Mouse (Mus musculus) liver, embryonic 14.5 days (tissue): ENCODE results near the gene Cd274. TPM values are rescaled to one million over a fixed set of nuclear protein-coding genes. Genes with fewer than 3 reads are reported as not detected.

Source experiments
- ATAC-seq: fragments of 200-750 bp; cut with Nextera tagmentation; 2 replicates; pipeline ENCODE4 v1.8.0; 2017; ENCODE audit warnings: moderate number of reproducible peaks, mild to moderate bottlenecking, moderate library complexity; ENCODE audit not compliant: insufficient read depth
- DNase-seq, 3 experiments: peaks; one replicate each; pipeline ENCODE4 v3.0.0-alpha.2; 2012 to 2013; ENCODE audit warnings: low read depth in 3 of 3, low spot score in 3 of 3
- H3K27ac ChIP-seq: fragments of 300-500 bp; sonication (generic); 2 replicates; pipeline ENCODE4 v1.5.1; 2014; ENCODE audit warnings: moderate library complexity, mild to moderate bottlenecking, control low read depth, inconsistent platforms
- H3K27me3 ChIP-seq: fragments of 300-500 bp; sonication (generic); 2 replicates; pipeline ENCODE4 v1.6.1; 2014; ENCODE audit warnings: mild to moderate bottlenecking, low read length, moderate library complexity; ENCODE audit not compliant: control insufficient read depth, insufficient read depth
- H3K36me3 ChIP-seq: fragments of 300-500 bp; sonication (generic); replicated peaks from 2 replicates; pipeline ENCODE4 v1.6.1; 2014; ENCODE audit warnings: low read depth; ENCODE audit not compliant: control insufficient read depth, insufficient read depth
- H3K4me1 ChIP-seq, 2 experiments: fragments of 200-500 bp in 1 of 2; fragments of 300-500 bp in 1 of 2; sonication (generic) in 1 of 2; replicated peaks; 2 replicates each; pipeline ENCODE4 v1.6.1; 2012 to 2014; ENCODE audit warnings: antibody characterized with exemption in 1 of 2, inconsistent platforms in 1 of 2, low read length in 1 of 2; ENCODE audit not compliant: control insufficient read depth in 2 of 2, insufficient read depth in 2 of 2
- H3K4me2 ChIP-seq: fragments of 300-500 bp; sonication (generic); 2 replicates; pipeline ENCODE4 v1.6.1; 2014; ENCODE audit warnings: low read depth, mild to moderate bottlenecking, control low read depth, moderate library complexity
- H3K4me3 ChIP-seq, 2 experiments: fragments of 200-500 bp in 1 of 2; fragments of 300-500 bp in 1 of 2; sonication (generic) in 1 of 2; 2 replicates each; pipeline ENCODE4 v1.5.1; 2012 to 2014; ENCODE audit warnings: low read depth in 2 of 2, low read length in 2 of 2, mild to moderate bottlenecking in 2 of 2, control low read depth in 1 of 2, inconsistent platforms in 1 of 2, moderate library complexity in 1 of 2; ENCODE audit not compliant: insufficient read depth in 1 of 2
- H3K9ac ChIP-seq: fragments of 300-500 bp; sonication (generic); replicated peaks from 2 replicates; pipeline ENCODE4 v1.6.1; 2014; ENCODE audit warnings: mild to moderate bottlenecking, control low read depth, moderate library complexity
- H3K9me3 ChIP-seq: fragments of 300-500 bp; sonication (generic); 2 replicates; pipeline ENCODE4 v1.6.1; 2016; ENCODE audit warnings: low read length, mixed read lengths; ENCODE audit not compliant: control insufficient read depth
- CTCF ChIP-seq: IDR thresholded peaks from 2 replicates; pipeline ENCODE4 v1.5.1; 2016; ENCODE audit warnings: antibody characterized with exemption, low read depth, control low read depth
- EP300 ChIP-seq: IDR thresholded peaks from 2 replicates; pipeline ENCODE4 v1.6.1; 2016; ENCODE audit warnings: antibody characterized with exemption, low read depth
- WGBS: fragments of 180-500 bp; shearing (Covaris S2); extraction: QIAGEN DNeasy Blood & Tissue Kit; methylation state at CpG from one replicate; pipeline ENCODE4 v1.1.7; 2014; ENCODE audit not compliant: insufficient replicate concordance; 5-methylcytosine and 5-hydroxymethylcytosine counted together
- polyA plus RNA-seq, 2 experiments: library from polyadenylated mRNA; depleted of rRNA in 1 of 2; stranded (reverse) in 1 of 2; unstranded in 1 of 2; fragments of >200 nt; fragmentation: Nextera tagmentation in 1 of 2; extraction: Ambion mirVana in 1 of 2; gene quantifications; 2 replicates each; pipeline versions ENCODE4 v1.2.1 to v1.2.3; 2012 to 2014

Gene Cd274
- polyA plus RNA-seq (2012; rRNA removed) (0.65 and 0.75 TPM in 2 replicates), polyA plus RNA-seq (2014; fragmentation: Nextera tagmentation; extraction: Ambion mirVana) (0.10 and 0.67 TPM in 2 replicates)

DNA sequence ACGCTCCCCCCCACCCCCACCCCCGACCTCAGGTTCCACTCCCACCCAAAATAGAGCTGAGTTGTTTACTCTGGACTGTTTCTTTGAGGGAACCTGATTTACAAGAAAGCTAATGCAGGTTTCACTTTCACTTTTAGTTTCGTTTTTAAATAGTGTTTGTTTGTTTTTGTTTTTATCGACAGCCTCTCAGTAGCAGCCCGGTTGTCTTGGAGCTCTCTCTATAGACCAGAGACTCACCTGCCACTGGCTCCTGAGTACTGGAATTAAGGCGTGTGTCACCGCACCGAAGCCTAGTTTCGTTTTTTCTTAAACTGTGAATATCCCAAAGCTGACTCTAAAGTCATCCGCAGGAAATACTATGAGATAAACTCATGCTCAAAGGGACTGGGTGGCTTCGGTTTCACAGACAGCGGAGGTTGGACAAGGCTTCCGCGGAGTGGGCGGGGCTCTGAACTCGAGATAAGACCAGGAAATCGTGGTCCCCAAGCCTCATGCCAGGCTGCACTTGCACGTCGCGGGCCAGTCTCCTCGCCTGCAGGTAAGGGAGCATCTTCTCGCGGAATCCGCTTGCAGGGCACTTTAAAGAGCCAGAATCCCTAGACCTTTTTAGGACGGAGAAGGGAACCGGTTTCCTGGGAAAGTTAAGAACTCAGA is at the start of gene Cd274, which contains the start of gene Plgrkt:
TSS of gene Cd274 (plus strand) at position 487 of the 654 bp plus-strand sequence.
TSS of gene Plgrkt (minus strand) at position 422 of the 654 bp plus-strand sequence.
- peaks cover 13 to 19% of the 10 kb centered on the region in 2 experiments for H3K4me1 ChIP-seq
- DNase-seq (peak; percentile 85 to 87 (median 86)), ATAC-seq (peak; percentile 91)
- H3K9ac ChIP-seq = peak within 1 kb of the TSS; percentile 80
- WGBS = under 1% methylated on average over 26 of the region's 26 CpGs
- TF ChIP-seq EP300 (no peak), CTCF (no peak)
- H3K9me3 ChIP-seq = no peaks in the 10 kb centered on the region
- H3K36me3 ChIP-seq = no peaks in the 10 kb centered on the region
- peak within 1 kb of the TSS; percentile 84 for H3K4me2 ChIP-seq
- no peaks in the 10 kb centered on the region for H3K27me3 ChIP-seq
- H3K4me3 ChIP-seq = peak within 1 kb of the TSS; percentile 78 to 79
- H3K27ac ChIP-seq = peak within 1 kb of the TSS; percentile 81

DNA sequence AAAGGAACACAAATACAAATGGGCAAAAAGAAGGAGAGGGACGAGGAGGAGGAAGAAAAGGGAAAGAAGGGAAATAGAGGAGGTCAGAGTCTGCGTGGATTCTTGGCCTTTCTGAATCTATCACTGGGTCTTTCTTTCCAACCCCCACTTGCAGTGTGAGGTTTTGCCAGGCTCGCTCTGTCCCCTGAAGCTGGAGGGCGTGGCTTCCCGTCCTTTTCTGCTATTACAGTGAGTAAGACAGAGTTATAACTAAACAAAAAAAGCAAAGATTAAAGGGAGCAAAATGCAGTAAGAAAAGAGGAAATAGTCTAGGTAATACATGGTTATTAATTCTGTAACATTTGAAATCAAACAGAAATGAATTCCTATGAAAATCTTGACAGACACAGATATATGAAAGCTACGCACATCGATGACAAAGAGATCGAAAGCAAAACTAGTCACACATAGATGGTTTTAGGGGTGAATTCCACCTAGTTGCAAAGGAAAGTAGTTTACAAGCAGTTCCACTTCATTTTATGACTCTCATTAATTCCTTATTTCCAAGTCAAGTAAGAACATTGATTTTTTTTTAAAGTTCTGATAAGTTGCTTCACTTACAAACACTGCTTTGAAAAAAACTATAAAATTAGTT is 43.7 kb upstream of the Cd274 start:
- no peak overlapping the region for H3K27ac ChIP-seq
- no peak overlapping the region for H3K4me3 ChIP-seq
- ATAC-seq = no peak

DNA sequence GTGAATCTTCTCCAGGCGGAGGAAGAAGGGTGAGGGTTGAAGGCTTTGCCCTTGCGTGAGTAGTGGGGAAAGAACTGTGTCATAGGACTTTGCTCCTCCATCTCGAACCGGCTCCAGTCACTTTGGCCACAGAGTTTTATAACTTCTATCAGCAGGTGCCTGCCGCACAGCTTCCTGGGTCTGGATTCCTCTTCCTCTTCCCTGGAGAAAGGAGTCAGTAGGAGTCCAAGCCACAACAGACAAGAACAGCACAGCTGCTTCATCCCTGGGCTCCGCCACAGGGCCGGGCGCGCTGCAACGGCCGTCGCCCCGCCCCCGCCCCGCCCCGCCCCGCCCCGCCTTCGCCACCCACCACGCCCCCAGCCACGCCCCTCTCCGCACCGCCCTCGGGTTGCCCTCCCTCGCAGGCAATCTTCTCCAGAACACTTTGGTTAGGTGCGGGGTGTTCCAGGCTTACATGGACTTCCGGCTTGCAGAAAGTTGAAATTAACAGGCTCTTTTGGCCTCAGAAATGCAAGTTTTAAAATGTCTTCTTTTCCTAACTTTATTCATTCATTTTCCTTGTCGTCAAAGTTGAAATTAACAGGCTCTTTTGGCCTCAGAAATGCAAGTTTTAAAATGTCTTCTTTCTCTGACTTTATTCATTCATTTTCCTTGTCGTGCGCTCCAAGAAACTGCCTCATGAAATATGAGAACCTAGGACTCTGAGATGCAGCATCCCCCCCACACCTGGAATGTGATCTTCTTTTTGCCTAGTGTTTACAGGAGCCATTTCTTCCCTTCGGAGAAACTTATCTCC is 42.0 kb upstream of the Cd274 start, which contains the start of gene Insl6:
TSS of gene Insl6 (minus strand) at position 304 of the 799 bp plus-strand sequence.
- Histone ChIP-seq H3K36me3 (no peaks in the 10 kb centered on the region), H3K4me1 (peaks cover 3 to 10% of the 10 kb centered on the region in 2 experiments; a peak in 3 of 4 replicates), H3K4me2 (peak within 1 kb of the TSS; percentile 52), H3K4me3 (peak within 1 kb of the TSS; percentile 11 to 55), H3K9ac (no peak within 1 kb of the TSS), H3K27me3 (0 out of 2 replicates have a peak, but pooled peaks cover 2% of the 10 kb centered on the region), H3K27ac (no peak within 1 kb of the TSS), H3K9me3 (no peaks in the 10 kb centered on the region)
- DNase-seq (peak; percentile 49 to 60 (median 56)), ATAC-seq (peak; percentile 97)
- WGBS = 4% methylated on average over 31 of the region's 31 CpGs
- TF ChIP-seq EP300 (no peak), CTCF (no peak)

More for the DNA sequence above, 43.7 kb upstream of the Cd274 start:
- H3K9ac ChIP-seq = no peak overlapping the region
- H3K9me3 ChIP-seq = no peaks in the 10 kb centered on the region
- DNase-seq = no peak
- peaks cover 3 to 10% of the 10 kb centered on the region in 2 experiments; a peak in 3 of 4 replicates for H3K4me1 ChIP-seq
- TF ChIP-seq EP300 = no peak
- no peak for TF ChIP-seq CTCF
- no peak overlapping the region for H3K4me2 ChIP-seq
- H3K27me3 ChIP-seq = 0 out of 2 replicates have a peak, but pooled peaks cover 2% of the 10 kb centered on the region
- H3K36me3 ChIP-seq = no peaks in the 10 kb centered on the region
- WGBS = 60% methylated on average over 8 of the region's 8 CpGs

DNA sequence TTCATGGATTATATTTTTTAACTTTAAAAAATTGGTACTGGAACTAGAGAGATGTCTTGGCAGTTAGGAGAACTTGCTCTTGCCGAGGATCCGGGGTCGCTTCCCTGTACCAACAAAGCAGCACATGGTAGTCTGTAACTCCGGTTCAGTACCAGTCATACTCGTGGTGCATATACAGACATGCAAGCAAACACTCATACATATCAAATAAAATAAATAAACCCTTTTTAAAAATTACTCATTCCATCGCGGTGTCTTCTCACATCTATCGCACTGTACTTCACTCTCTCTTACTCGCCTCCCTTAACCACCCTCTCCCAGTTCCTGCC is 41.4 kb upstream of the Cd274 start:
- no peak overlapping the region for H3K27ac ChIP-seq
- no peak for ATAC-seq
- DNase-seq = no peak
- H3K36me3 ChIP-seq = no peaks in the 10 kb centered on the region
- TF ChIP-seq CTCF = no peak
- TF ChIP-seq EP300 = no peak
- H3K9me3 ChIP-seq = no peaks in the 10 kb centered on the region
- peak overlapping the region; percentile 52 for H3K4me2 ChIP-seq
- H3K4me3 ChIP-seq = peak overlapping the region in 1 of 2 experiments; percentile 9; a peak in 1 of 4 replicates
- peaks cover 3 to 10% of the 10 kb centered on the region in 2 experiments; a peak in 3 of 4 replicates for H3K4me1 ChIP-seq
- WGBS = 63% methylated on average over 9 of the region's 9 CpGs
- H3K27me3 ChIP-seq = 0 out of 2 replicates have a peak, but pooled peaks cover 2% of the 10 kb centered on the region
- no peak overlapping the region for H3K9ac ChIP-seq
